Mouse (Mus musculus) thymus, postnatal 4 days (tissue): ENCODE measurements around the gene Rims1.
A peak's percentile ranks its signal among the peaks of the same experiment; 100 is the strongest.

ENCODE experiments used
- DNase-seq: peaks from one replicate; pipeline ENCODE4 v3.0.0; 2021

The Rims1 gene

GRCm38 (mm10) chr1:22546273-22546672, 259.5 kb downstream of the Rims1 start:
- no peak for DNase-seq

- no peak for DNase-seq
Observed at GRCm38 (mm10) chr1:22538129-22538528, 267.7 kb downstream of the Rims1 start.

DNA sequence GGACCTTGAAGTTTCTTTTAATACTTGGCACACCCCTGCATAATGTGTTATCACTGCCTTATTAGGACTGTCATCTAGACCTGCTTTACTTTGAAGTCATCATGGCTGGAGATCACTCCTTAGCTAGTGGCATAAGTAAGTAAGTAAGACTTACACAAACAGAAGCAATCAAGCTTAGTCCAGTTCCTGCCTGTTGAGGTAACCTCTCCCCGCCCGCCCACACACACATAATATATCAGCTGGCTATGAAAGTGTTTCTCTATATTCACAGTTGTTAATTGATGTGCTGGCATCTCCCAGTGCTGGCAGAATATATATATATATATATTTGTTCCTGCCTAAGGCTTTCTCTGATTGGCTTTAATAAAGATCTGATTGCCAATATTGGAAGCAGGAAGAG, 269.0 kb downstream of the Rims1 start:
- no peak for DNase-seq

- DNase-seq: no peak
Observed at GRCm38 (mm10) chr1:22535049-22535448, 270.7 kb downstream of the Rims1 start.

DNA sequence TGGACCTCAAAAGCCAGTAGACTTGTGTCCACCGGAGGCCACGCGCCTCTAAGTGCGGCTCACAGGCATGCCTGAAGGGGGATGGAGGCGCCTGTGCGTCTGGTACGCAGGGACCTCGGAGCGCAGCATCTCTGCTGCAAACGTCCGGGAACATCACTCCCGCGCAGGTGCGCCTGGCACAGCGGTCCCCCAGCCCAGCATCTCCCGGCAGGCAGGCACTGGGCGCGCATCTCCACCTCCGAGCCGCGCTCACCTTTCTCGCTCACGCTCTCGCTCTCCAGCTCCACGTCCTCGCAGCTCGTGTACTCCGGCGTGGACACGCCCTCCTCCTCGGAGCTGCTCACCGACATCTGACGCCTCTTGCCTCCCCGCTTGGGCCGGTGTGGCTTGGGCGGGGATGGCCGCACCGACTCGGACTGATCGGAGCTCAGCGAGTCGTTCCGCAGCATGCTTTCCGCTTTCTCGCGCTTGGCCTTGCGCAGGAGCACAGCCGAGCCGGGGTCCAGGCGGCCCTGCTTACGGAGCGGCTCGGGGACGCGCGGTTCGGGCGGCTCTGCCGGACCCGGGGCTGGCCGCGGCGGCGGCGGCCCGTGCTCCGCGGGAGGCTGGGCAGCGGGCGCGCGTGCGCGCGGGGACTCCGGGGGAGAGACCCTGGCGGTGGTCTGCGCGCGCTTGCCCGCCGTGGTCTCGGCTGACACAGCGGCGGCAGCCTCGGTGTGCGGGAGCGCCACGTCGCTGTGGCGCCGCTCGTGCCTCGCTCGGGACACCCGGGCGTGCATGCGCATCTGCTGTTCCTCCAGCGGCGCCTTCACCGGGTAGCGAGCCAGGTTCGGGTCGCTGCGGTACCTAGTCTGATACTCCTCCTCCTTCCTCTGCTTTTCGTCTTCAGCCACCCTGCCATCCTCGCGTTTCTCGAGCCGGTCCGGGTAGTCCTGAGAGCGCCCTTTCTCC, 272.4 kb downstream of the Rims1 start:
- DNase-seq: peak; percentile 13

DNA sequence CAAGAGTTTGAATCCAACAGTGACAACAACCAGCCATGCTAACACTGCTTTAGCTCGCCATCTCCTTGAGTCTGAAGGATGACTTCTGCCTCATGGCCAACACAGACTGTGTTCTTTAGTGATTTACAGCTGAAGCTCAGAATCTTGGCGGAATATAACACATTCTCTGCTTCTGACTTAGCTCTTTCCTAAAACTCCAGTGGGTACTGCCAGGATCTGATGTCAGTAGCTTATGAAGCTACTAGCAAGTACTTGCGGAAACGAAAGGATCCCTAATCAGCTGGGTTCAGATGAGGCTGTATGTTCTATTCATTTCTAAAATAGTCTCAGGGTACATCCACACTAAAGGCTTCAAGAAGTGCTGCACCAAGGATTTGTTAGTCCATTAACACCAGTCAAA, 290.7 kb downstream of the Rims1 start:
- DNase-seq: no peak

DNA sequence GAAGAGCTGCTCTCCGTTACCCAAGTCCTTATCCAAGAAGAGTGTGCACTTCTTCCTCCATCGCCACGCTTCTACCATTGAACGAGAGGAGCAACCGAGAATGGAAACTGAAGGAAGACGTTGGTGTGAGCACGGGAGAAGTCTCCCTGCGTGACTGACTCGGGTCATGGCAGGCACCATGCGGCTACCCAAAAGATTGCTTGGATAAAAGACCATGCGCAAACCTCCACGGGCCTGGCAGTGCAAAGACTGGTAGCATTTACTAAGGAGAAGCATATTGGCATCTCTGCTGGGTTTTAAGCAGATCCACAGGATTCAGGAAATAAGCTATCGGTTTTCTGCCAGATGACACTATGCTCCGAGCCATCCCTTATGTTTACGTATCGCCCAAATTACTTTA, 293.4 kb downstream of the Rims1 start:
- DNase-seq: no peak

DNA sequence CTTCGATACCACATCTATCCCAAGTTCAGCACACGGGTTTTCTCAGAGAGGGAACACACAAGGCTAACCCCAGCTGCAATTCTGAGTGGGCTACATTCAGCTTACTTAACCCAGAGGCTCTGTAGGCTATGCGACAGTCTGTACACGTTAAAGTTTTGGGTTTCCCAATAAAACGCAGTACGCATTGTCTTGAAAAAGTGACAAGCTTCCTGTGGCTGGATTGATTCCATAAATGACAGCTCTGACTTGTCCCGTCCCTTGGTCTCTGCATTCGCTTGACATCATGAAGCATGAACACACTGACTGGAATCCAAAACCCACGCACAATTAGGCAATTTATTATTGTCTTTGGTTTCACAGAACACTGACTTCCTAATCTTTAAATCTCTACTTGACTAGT, 294.2 kb downstream of the Rims1 start:
- no peak for DNase-seq

DNA sequence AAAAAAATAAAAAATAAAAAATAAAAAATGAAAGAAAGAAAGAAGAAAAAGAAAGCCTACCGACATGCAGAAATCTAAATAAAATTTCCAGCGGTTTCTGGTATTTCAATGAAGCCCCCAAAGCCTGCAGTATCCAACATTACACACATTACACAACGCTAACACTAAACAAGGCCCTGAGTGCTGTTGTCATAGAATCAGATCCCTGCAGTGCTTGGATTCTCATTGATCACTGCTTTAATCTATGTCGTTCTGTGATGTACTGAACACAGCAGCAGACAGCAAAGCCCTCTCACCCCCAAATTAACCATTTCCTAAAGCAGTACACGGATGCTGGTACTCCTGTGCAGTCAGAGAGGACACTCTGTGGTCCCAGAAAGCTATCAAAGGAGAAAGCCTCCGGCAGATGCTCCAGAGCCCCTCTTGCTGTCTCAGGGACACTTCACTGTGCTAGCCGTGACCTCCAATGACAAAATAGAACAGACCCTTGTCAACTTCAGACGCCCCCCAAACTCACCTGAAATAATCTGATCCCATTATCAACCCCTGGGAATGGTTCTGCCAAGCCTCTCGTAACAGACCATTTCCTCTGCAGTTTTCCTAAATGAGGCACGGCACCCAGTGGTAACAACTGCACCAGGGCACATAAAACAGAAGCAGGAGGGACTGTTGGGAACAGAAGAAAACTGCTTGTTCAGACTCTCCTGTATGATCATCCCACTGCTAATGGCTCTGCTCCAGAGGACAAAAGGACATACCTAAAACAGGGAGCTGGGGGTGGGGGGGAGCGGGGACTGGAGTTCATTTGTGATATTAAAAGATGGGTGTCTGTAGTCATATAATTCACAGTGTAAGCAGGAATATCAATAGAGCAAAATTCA, 296.8 kb downstream of the Rims1 start:
- DNase-seq: no peak

DNA sequence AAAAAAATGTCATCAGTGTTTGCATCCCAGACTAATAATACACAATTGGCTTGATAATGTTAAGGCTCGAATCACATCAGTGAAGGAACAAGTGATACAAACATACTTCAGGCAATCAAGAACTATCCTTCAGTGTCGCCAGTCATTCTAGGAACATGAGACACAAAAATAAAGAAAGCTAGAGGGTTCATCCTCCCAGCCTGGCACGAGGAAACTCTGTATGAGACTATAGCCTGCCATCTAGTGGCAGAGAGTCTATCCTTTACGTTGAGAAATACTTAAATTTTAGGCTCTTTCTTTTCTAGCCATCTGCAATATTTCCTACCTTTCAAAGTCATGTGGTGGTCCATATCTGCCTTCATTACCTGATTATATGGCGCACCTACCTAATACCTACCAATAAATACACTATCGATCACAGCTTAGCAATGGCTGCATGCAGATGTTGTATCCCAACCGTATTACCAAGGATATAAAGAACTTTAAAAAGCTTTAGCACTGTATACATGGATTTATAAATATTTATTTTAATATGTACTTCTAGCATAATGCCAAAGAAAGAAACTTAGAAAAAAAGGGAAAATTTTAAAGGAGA, 318.4 kb downstream of the Rims1 start:
- DNase-seq: no peak

DNA sequence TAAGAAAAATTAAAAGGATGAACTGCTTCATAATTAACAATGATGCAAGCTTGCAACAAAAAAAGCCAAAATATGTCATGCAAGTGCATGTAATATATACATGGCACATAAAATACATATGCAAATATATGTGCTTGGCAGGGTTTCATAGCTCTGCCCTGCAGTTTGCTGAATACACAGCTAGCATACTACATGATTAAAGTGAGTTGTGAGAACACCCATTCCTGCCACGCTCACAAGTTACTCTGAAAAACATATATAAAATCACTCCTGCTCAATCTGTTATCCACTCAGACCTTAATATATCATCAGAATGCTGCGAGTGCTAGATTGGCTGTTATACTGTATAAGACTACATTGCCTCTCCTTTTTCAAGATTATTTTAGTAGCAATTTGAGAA, 329.6 kb downstream of the Rims1 start:
- no peak for DNase-seq

- no peak for DNase-seq
Observed at GRCm38 (mm10) chr1:22467033-22467432, 338.8 kb downstream of the Rims1 start.

- no peak for DNase-seq
Observed at GRCm38 (mm10) chr1:22466597-22466996, 339.2 kb downstream of the Rims1 start.

DNA sequence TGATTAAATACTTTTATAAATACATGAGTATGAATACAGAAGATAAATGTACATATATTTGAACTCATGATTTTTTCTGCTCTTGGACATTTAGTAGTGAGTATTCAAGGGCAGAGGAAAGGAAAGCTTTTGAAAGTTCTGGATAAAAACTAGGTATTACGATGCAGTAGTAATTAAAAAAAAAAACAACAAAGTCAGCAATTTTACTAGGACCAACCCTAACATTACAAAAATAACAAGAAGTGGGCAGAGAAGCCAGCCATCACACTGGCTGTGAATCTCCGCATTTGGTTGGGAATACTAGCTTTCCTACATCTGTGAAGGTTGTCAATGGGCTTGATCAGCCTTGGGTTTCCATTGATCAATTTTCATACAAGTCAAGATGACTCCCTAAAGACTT, 381.8 kb downstream of the Rims1 start:
- no peak for DNase-seq

GRCm38 (mm10) chr1:22422102-22422501, 383.7 kb downstream of the Rims1 start:
- no peak for DNase-seq

GRCm38 (mm10) chr1:22410173-22410572, 395.6 kb downstream of the Rims1 start:
- no peak for DNase-seq

DNA sequence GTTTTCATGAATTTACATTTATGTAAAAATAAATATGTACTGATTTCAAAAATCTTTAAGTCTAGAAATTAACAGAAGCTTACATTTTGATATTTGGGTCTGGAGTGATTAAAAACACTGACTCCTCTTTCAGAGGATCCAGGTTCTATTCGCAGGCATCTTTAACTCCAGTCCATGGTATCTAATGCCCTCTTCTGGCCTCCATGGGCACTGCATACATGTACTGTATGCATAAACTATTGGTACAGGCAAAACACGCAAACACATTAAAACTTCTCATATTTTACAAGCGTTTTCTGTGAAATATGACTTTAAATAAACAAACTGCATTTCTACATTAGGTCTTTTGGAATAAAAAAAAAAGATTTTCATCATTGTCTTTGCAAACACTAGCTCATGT, 419.4 kb downstream of the Rims1 start:
- DNase-seq: peak; percentile 12

GRCm38 (mm10) chr1:22377652-22378051, 428.1 kb downstream of the Rims1 start:
- no peak for DNase-seq

DNA sequence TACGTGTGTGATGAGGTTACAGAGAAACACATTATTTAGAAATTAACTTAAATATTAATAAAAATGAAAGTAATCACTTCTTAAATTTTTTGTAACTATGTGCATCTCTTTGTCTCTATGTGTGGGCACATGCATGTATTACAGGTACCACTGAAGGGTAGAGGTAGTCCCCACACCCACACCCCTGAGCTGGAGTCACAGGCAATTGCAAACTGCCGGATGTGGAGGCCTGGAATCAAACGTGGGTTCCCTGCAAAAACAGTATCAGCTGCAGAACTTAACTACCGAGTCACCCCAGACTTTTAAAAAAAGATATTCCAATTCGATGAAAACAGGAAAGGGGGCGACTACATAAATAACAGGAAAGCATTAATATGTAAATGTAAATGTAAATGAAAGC, 428.7 kb downstream of the Rims1 start:
- no peak for DNase-seq

DNA sequence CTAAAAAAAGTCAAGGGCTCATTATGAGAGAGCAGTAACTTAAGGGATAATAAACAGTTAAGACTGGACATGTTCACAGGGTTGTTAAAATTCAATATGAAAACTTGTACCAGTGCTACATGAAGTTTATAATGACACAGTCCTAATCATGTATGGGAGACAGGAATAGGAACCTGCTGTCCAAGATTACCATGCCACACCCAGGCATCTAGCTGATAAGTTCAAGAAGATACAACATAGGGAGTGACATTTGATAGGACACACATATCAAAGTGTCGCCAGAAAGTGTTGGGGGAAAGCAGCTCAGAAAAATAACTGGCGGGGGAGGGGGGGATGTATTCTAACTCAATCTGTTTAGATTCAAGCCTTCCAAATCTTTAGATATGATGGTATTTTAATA, 449.6 kb downstream of the Rims1 start:
- no peak for DNase-seq

DNA sequence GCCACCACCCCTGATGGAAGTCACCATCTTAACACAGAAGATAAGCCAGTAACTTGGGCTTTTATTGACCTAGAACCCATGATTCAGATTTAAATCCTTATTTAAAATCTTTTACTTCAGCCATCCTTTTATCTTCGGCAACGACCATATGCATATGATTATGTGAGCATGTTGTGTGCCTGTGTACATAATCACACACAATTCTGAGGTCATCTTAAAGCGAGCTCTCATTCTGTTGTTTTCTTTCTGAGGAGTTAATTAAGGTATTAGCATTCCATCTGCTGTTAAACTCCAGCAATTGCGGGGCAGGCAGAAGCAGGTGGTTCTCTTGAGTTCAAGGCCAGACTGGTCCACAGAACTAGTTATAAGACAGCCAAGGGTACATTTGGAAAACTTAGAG, 452.1 kb downstream of the Rims1 start:
- DNase-seq: no peak

- no peak for DNase-seq
Observed at GRCm38 (mm10) chr1:22338914-22339313, 466.9 kb downstream of the Rims1 start.

- no peak for DNase-seq
Observed at GRCm38 (mm10) chr1:22320941-22321676, 484.7 kb downstream of the Rims1 start.
